Mouse (Mus musculus) embryonic fibroblast, embryonic 13.5 days (primary cell): ENCODE measurements around the gene Mcee.

ENCODE experiments used
- CTCF ChIP-seq: IDR thresholded peaks from 2 replicates; pipeline ENCODE4 v1.5.1; 2011; ENCODE audit warnings: mild to moderate bottlenecking, control low read depth, low read length, moderate library complexity, borderline replicate concordance; ENCODE audit not compliant: insufficient read depth
- POLR2A ChIP-seq: IDR thresholded peaks from 2 replicates; pipeline ENCODE4 v1.6.1; 2011; ENCODE audit warnings: low read depth, mild to moderate bottlenecking, control low read depth, low read length, moderate library complexity

DNA sequence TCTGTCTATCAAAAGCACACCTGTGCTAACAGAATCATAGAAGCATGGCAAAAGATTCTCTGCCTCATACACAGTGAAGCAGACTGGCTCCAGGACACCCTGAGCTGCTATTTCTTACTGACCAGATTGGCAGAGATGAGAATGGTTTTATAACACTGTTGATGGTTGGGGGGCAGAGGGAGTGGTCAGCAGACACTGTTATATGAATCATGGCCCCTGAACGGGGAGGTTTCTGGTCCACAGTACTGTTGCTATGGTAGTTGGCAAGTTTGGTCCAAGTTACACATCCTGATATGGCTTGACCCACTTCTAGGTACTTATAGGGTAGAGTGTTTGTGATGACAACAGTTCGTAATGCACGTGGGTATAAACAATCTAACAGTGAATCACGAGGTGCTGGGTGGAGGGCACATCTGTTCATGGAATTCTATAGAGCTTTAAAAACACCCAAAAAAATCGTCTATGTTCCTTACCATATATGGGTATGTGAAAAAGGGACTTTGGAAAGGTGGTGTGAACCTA is 59.5 kb downstream of the Mcee start:
- no peak for TF ChIP-seq CTCF
- no peak for TF ChIP-seq POLR2A
